ENCODE assay signal across 26 mouse cellular contexts in the genomic region with DNA sequence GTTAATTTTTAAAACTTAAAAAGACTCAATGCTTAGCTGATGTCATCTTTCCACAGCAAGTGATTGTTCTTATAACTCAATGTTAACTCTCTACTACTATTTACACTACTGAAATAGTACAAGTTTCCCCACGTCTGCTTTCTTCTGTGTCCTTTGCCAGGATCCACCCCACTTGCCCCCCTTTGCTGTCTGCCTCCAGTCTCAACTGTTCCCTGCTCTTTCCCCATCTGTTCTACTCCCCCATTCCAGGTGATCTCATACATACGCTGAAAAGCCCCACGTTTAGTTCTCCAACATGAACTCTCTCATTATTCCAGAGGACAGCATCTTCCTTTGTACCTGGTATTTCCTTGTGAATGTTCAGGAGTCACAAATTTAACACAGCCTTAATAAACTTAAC.
DNase-seq lines count a peak whose midpoint lies in the region; ATAC-seq lines count a peak whose summit lies in the region.
"Had no signal": no experiment of that assay in that cellular context is flagged by ENCODE, and none has a peak within 500 bp of the region (broad histone marks: within the 10 kb centered on the region; RNA-seq: fewer than 3 reads in every experiment).

No protein-coding gene starts in this region.

- 80% methylated on average over 3 of the region's 3 CpGs for WGBS in midbrain, embryonic 11.5 days
- WGBS in hindbrain, embryonic 11.5 days, result 94% methylated on average over 3 of the region's 3 CpGs

- DNase-seq in layer of hippocampus, adult 11-12 months (ENCODE audit: low spot score), result peak; percentile 37
- DNase-seq in layer of hippocampus, postnatal 10 days (ENCODE audit: low spot score in 2 of 2), result no peak
- DNase-seq in right cerebral cortex, postnatal 25 days, result peak; percentile 30
- DNase-seq in right cerebral cortex, postnatal 4 days, result no peak
- DNase-seq in cerebellum, postnatal 10 days, result peak; percentile 50 to 56
- DNase-seq in midbrain, embryonic 11.5 days (ENCODE audit: low spot score, missing footprints), result no peak
- DNase-seq in hindbrain, embryonic 11.5 days (ENCODE audit: low spot score), result no peak
- DNase-seq: adrenal gland, postnatal 14 days; gastrocnemius, adult 2 months; heart, postnatal 14 days; kidney, adult 2 months; kidney, postnatal 10 days; lung, adult 2 months; thymus, postnatal 36 days had no signal

- H3K9ac ChIP-seq in midbrain, embryonic 11.5 days (ENCODE audit: low read length), result no peak overlapping the region
- H3K9ac ChIP-seq in hindbrain, embryonic 11.5 days (ENCODE audit: low read depth, low read length), result no peak overlapping the region
- H3K9ac ChIP-seq: embryonic facial prominence, embryonic 12.5 days; heart, embryonic 12.5 days; hindbrain, embryonic 13.5 days; limb, embryonic 12.5 days; liver, embryonic 12.5 days; neural tube, embryonic 15.5 days had no signal

- H3K4me3 ChIP-seq in midbrain, embryonic 11.5 days (ENCODE audit: low read depth, low read length), result no peak overlapping the region
- H3K4me3 ChIP-seq in hindbrain, embryonic 11.5 days (ENCODE audit: low read depth, low read length), result no peak overlapping the region
- H3K4me3 ChIP-seq: embryonic facial prominence, embryonic 12.5 days; erythroblast, embryonic 14.5 days; gastrocnemius, adult 2 months; heart, embryonic 12.5 days; hindbrain, embryonic 13.5 days; limb, embryonic 12.5 days; liver, embryonic 12.5 days; neural tube, embryonic 15.5 days had no signal

- H3K4me1 ChIP-seq in midbrain, embryonic 11.5 days (ENCODE audit: control insufficient read depth, insufficient read depth, low read length), result no peaks in the 10 kb centered on the region
- no peaks in the 10 kb centered on the region for H3K4me1 ChIP-seq in hindbrain, embryonic 11.5 days (replicated peaks; ENCODE audit: control insufficient read depth, insufficient read depth, low read length)
- H3K4me1 ChIP-seq: embryonic facial prominence, embryonic 12.5 days; heart, embryonic 12.5 days; hindbrain, embryonic 13.5 days; limb, embryonic 12.5 days; liver, embryonic 12.5 days; neural tube, embryonic 15.5 days had no signal

- no peak overlapping the region for H3K27ac ChIP-seq in midbrain, embryonic 11.5 days (ENCODE audit: low read depth, low read length)
- no peak overlapping the region for H3K27ac ChIP-seq in hindbrain, embryonic 11.5 days (ENCODE audit: low read depth, low read length)
- H3K27ac ChIP-seq: embryonic facial prominence, embryonic 12.5 days; gastrocnemius, adult 2 months; hindbrain, embryonic 13.5 days; limb, embryonic 12.5 days; liver, embryonic 12.5 days; neural tube, embryonic 15.5 days had no signal

- no peaks in the 10 kb centered on the region for H3K9me3 ChIP-seq in midbrain, embryonic 11.5 days (ENCODE audit: control insufficient read depth, low read length)
- H3K9me3 ChIP-seq in hindbrain, embryonic 11.5 days (ENCODE audit: control insufficient read depth, low read length), result no peaks in the 10 kb centered on the region
- H3K9me3 ChIP-seq: embryonic facial prominence, embryonic 12.5 days; heart, embryonic 12.5 days; hindbrain, embryonic 13.5 days; limb, embryonic 12.5 days; liver, embryonic 12.5 days; neural tube, embryonic 15.5 days had no signal

- H3K36me3 ChIP-seq in midbrain, embryonic 11.5 days (ENCODE audit: control insufficient read depth, insufficient read depth, low read length), result no peaks in the 10 kb centered on the region
- no peaks in the 10 kb centered on the region for H3K36me3 ChIP-seq in hindbrain, embryonic 11.5 days (ENCODE audit: control insufficient read depth, insufficient read depth, low read length)
- H3K36me3 ChIP-seq: embryonic facial prominence, embryonic 12.5 days; G1E; heart, embryonic 12.5 days; hindbrain, embryonic 13.5 days; limb, embryonic 12.5 days; liver, embryonic 12.5 days; neural tube, embryonic 15.5 days had no signal

- H3K27me3 ChIP-seq in midbrain, embryonic 11.5 days (ENCODE audit: control insufficient read depth, insufficient read depth, low read length), result no peaks in the 10 kb centered on the region
- H3K27me3 ChIP-seq in hindbrain, embryonic 11.5 days (ENCODE audit: control insufficient read depth, insufficient read depth, low read length), result no peaks in the 10 kb centered on the region
- H3K27me3 ChIP-seq: embryonic facial prominence, embryonic 12.5 days; heart, embryonic 12.5 days; hindbrain, embryonic 13.5 days; limb, embryonic 12.5 days; liver, embryonic 12.5 days; neural tube, embryonic 15.5 days had no signal

- H3K4me2 ChIP-seq in midbrain, embryonic 11.5 days, result no peak overlapping the region
- no peak overlapping the region for H3K4me2 ChIP-seq in hindbrain, embryonic 11.5 days (replicated peaks; ENCODE audit: low read depth, low read length)
- H3K4me2 ChIP-seq: embryonic facial prominence, embryonic 12.5 days; heart, embryonic 12.5 days; hindbrain, embryonic 13.5 days; limb, embryonic 12.5 days; liver, embryonic 12.5 days; neural tube, embryonic 15.5 days had no signal

- no peak for ATAC-seq in midbrain, embryonic 11.5 days (ENCODE audit: low FRiP score)
- no peak for ATAC-seq in hindbrain, embryonic 11.5 days (ENCODE audit: low FRiP score)
- ATAC-seq: activated CD4-positive, CD25-positive, alpha-beta regulatory T cell, adult 4 months; forebrain, embryonic 16.5 days; inflammation-experienced regulatory T-cells, adult 6 months; liver, embryonic 12.5 days; midbrain, embryonic 16.5 days had no signal

Comparison
In these comparisons a context has a peak if more than half of its experiments do, and no peak if none do; other contexts are left out.
1. DNase-seq: peak in layer of hippocampus, adult 11-12 months (single experiment), right cerebral cortex, postnatal 25 days (single experiment) and cerebellum, postnatal 10 days (2 of 2); none in layer of hippocampus, postnatal 10 days (0 of 2), right cerebral cortex, postnatal 4 days (single experiment), midbrain, embryonic 11.5 days (single experiment) and hindbrain, embryonic 11.5 days (single experiment).